Mouse (Mus musculus) adrenal gland, postnatal 4 days (tissue): ENCODE results near the gene Sec11a. TPM values are rescaled to one million over a fixed set of nuclear protein-coding genes. Genes with fewer than 3 reads are reported as not detected.

ENCODE experiments used
- DNase-seq, 2 experiments: peaks; one replicate each; pipeline ENCODE4 v3.0.0; 2021 to 2022; ENCODE audit warnings: low spot score in 2 of 2, mixed read lengths in 2 of 2
- total RNA-seq, 2 experiments: library from RNA; stranded (reverse); gene quantifications; 2 replicates each; pipeline ENCODE4 v1.2.3; 2021

Gene Sec11a
- total RNA-seq, 2 experiments from 2014 or later: 114 to 116 TPM

GRCm38 (mm10) chr7:80900944-80901501 is 46.6 kb downstream of the Sec11a start, which contains the start of gene Wdr73:
Wdr73 (minus strand) TSS chr7:80901269.
- peak; percentile 75 to 79 for DNase-seq

GRCm38 (mm10) chr7:80897721-80898120 is 49.9 kb downstream of the Sec11a start:
- DNase-seq: no peak

GRCm38 (mm10) chr7:80897134-80897533 is 50.4 kb downstream of the Sec11a start:
- DNase-seq: no peak

GRCm38 (mm10) chr7:80894815-80895519 is 52.6 kb downstream of the Sec11a start:
- no peak for DNase-seq

GRCm38 (mm10) chr7:80894196-80894595 is 53.4 kb downstream of the Sec11a start:
- no peak for DNase-seq

GRCm38 (mm10) chr7:80893753-80894129 is 53.8 kb downstream of the Sec11a start:
- no peak for DNase-seq

GRCm38 (mm10) chr7:80893086-80893752 is 54.4 kb downstream of the Sec11a start:
- no peak for DNase-seq

GRCm38 (mm10) chr7:80889841-80890241 is 57.7 kb downstream of the Sec11a start:
- DNase-seq: peak in 1 of 2 experiments; percentile 25

- DNase-seq: peak in 1 of 2 experiments; percentile 35
These were observed 58.5 kb downstream of the Sec11a start for GRCm38 (mm10) chr7:80889021-80889511.

- no peak for DNase-seq
These were observed 59.0 kb downstream of the Sec11a start for GRCm38 (mm10) chr7:80888595-80888994.

GRCm38 (mm10) chr7:80885666-80886065 is 61.9 kb downstream of the Sec11a start:
- DNase-seq: no peak

GRCm38 (mm10) chr7:80882830-80883505 is 64.6 kb downstream of the Sec11a start:
- no peak for DNase-seq

GRCm38 (mm10) chr7:80875727-80876126 is 71.9 kb downstream of the Sec11a start:
- no peak for DNase-seq

GRCm38 (mm10) chr7:80873631-80874030 is 73.9 kb downstream of the Sec11a start:
- DNase-seq: no peak

- DNase-seq: no peak
These were observed 74.5 kb downstream of the Sec11a start for GRCm38 (mm10) chr7:80873038-80873437.

GRCm38 (mm10) chr7:80868686-80869085 is 78.9 kb downstream of the Sec11a start:
- DNase-seq: no peak

GRCm38 (mm10) chr7:80866514-80867147 is 80.9 kb downstream of the Sec11a start:
- DNase-seq: no peak

- DNase-seq: no peak
These were observed 82.1 kb downstream of the Sec11a start for GRCm38 (mm10) chr7:80865521-80865920.

- DNase-seq: no peak
These were observed 82.7 kb downstream of the Sec11a start for GRCm38 (mm10) chr7:80864831-80865230.

GRCm38 (mm10) chr7:80864151-80864550 is 83.4 kb downstream of the Sec11a start:
- no peak for DNase-seq

GRCm38 (mm10) chr7:80863520-80863919 is 84.1 kb downstream of the Sec11a start:
- DNase-seq: no peak
